Mouse (Mus musculus): Measurements from ENCODE around the gene Zhx3.

- TF ChIP-seq POLR2A (IDR thresholded peaks at IDR 0.05; ENCODE audit: control insufficient read depth, extremely low read depth, insufficient read depth, low read length, poor library complexity): no peak
- no peak for TF ChIP-seq CTCF (IDR thresholded peaks at IDR 0.05; ENCODE audit: borderline replicate concordance, control insufficient read depth, extremely low read depth, insufficient read depth, low read length, poor library complexity)
Measured at GRCm38 (mm10) chr2:160736466-160736865, 136.3 kb downstream of the Zhx3 start.

Data from thymus, adult 2 months (tissue).